Mouse (Mus musculus) bone marrow, adult 2 months (tissue): ENCODE results near the gene Rasl10b. TPM values are rescaled to one million over a fixed set of nuclear protein-coding genes. Genes with fewer than 3 reads are reported as not detected.

ENCODE experiments used
- H3K27ac ChIP-seq: fragments of 200-500 bp; 2 replicates; pipeline ENCODE4 v1.5.1; 2012; ENCODE audit warnings: low read depth, mild to moderate bottlenecking, control low read depth, inconsistent platforms, low read length; ENCODE audit not compliant: control insufficient read depth, poor library complexity, insufficient read depth
- H3K4me1 ChIP-seq: fragments of 200-500 bp; 2 replicates; pipeline ENCODE4 v1.6.1; 2011; ENCODE audit warnings: low read length; ENCODE audit not compliant: control insufficient read depth, insufficient read depth
- H3K4me3 ChIP-seq: fragments of 200-500 bp; replicated peaks from 2 replicates; pipeline ENCODE3; 2011; ENCODE audit warnings: mild to moderate bottlenecking, low read depth, low read length, control low read depth; ENCODE audit not compliant: control insufficient read depth
- CTCF ChIP-seq: fragments of 200-500 bp; IDR thresholded peaks from 2 replicates; pipeline ENCODE4 v1.5.1; 2011; ENCODE audit warnings: low read length, control low read depth; ENCODE audit not compliant: control insufficient read depth, insufficient read depth
- POLR2A ChIP-seq: fragments of 200-500 bp; IDR thresholded peaks from 2 replicates; pipeline ENCODE4 v1.6.1; 2011; ENCODE audit warnings: low read depth, mild to moderate bottlenecking, control low read depth, low read length, borderline replicate concordance; ENCODE audit not compliant: control insufficient read depth
- WGBS: fragments of 180-500 bp; shearing (Covaris S2); methylation state at CpG from one replicate; pipeline ENCODE4 v1.1.7; 2018; 5-methylcytosine and 5-hydroxymethylcytosine counted together
- polyA plus RNA-seq: library from polyadenylated mRNA; stranded (reverse); fragments of >200 nt; gene quantifications from 2 replicates; pipeline ENCODE4 v1.2.4, GENCODE M21; 2011; ENCODE audit warnings: low replicate concordance; ENCODE audit not compliant: missing spikeins, insufficient read depth, insufficient read length

Rasl10b gene
- polyA plus RNA-seq, 1 experiment, result 1.1 TPM

GRCm38 (mm10) chr11:83397626-83398025 lies 11.3 kb upstream of the Rasl10b start:
- WGBS, result 73% methylated on average over 7 of the region's 7 CpGs
- no peak for TF ChIP-seq CTCF
- no peak for TF ChIP-seq POLR2A
- no peak overlapping the region for H3K4me3 ChIP-seq
- peaks cover 3% of the 10 kb centered on the region for H3K4me1 ChIP-seq
- H3K27ac ChIP-seq, result no peak overlapping the region

- Histone ChIP-seq H3K27ac (no peak overlapping the region), H3K4me3 (no peak overlapping the region), H3K4me1 (peaks cover 3% of the 10 kb centered on the region)
- no peak for TF ChIP-seq POLR2A
- TF ChIP-seq CTCF, result no peak
- WGBS, result 38% methylated on average over 5 of the region's 5 CpGs
Observed at GRCm38 (mm10) chr11:83398724-83399123, 10.2 kb upstream of the Rasl10b start.

- Histone ChIP-seq H3K27ac (no peak overlapping the region), H3K4me3 (no peak overlapping the region), H3K4me1 (no peaks in the 10 kb centered on the region)
- TF ChIP-seq CTCF (no peak), POLR2A (no peak)
- WGBS, result 86% methylated on average over 7 of the region's 7 CpGs
Observed at GRCm38 (mm10) chr11:83403787-83404186, 5.2 kb upstream of the Rasl10b start.

- 67% methylated on average over 3 of the region's 3 CpGs for WGBS
- no peak for TF ChIP-seq CTCF
Observed at GRCm38 (mm10) chr11:83406391-83406790, 2.5 kb upstream of the Rasl10b start.

GRCm38 (mm10) chr11:83408242-83408641 lies 695 bp upstream of the Rasl10b start:
- 17% methylated on average over 8 of the region's 8 CpGs for WGBS
- Histone ChIP-seq H3K4me3 (no peak overlapping the region), H3K4me1 (no peaks in the 10 kb centered on the region), H3K27ac (no peak overlapping the region)
- TF ChIP-seq CTCF (no peak), POLR2A (no peak)

More at GRCm38 (mm10) chr11:83406391-83406790, 2.5 kb upstream of the Rasl10b start:
- H3K4me3 ChIP-seq, result no peak overlapping the region
- no peak overlapping the region for H3K27ac ChIP-seq
- H3K4me1 ChIP-seq, result no peaks in the 10 kb centered on the region

- Histone ChIP-seq H3K4me1 (no peaks in the 10 kb centered on the region), H3K27ac (no peak overlapping the region), H3K4me3 (no peak overlapping the region)
- WGBS, result 2% methylated on average over 39 of the region's 40 CpGs
- no peak for TF ChIP-seq POLR2A
- TF ChIP-seq CTCF, result no peak
Observed at GRCm38 (mm10) chr11:83409792-83410291, 905 bp downstream of the Rasl10b start.

GRCm38 (mm10) chr11:83410510-83410909 lies 1.6 kb downstream of the Rasl10b start:
- 69% methylated on average over 6 of the region's 6 CpGs for WGBS
- no peak for TF ChIP-seq CTCF
- no peak for TF ChIP-seq POLR2A
- Histone ChIP-seq H3K4me1 (no peaks in the 10 kb centered on the region), H3K27ac (no peak overlapping the region), H3K4me3 (no peak overlapping the region)

GRCm38 (mm10) chr11:83417080-83417479 lies 8.1 kb downstream of the Rasl10b start:
- no peak overlapping the region for H3K27ac ChIP-seq
- no peak for TF ChIP-seq POLR2A
- H3K4me1 ChIP-seq, result 0 out of 2 replicates have a peak, but pooled peaks cover 2% of the 10 kb centered on the region
- no peak overlapping the region for H3K4me3 ChIP-seq
- WGBS, result 7% methylated on average over 5 of the region's 5 CpGs

- Histone ChIP-seq H3K4me3 (no peak overlapping the region), H3K4me1 (0 out of 2 replicates have a peak, but pooled peaks cover 2% of the 10 kb centered on the region), H3K27ac (no peak overlapping the region)
- TF ChIP-seq POLR2A (no peak), CTCF (no peak)
- WGBS, result 78% methylated on average over 7 of the region's 7 CpGs
Observed at GRCm38 (mm10) chr11:83417708-83418107, 8.8 kb downstream of the Rasl10b start.
